Mouse (Mus musculus) spleen, adult 2 months (tissue): Measurements from ENCODE around the gene Atp1b1.

Experiments
- CTCF ChIP-seq: fragments of 200-500 bp; IDR thresholded peaks from 2 replicates; pipeline ENCODE4 v1.5.1; 2011; ENCODE audit warnings: mild to moderate bottlenecking, inconsistent platforms; ENCODE audit not compliant: insufficient read depth, insufficient read length, insufficient replicate concordance; ENCODE audit errors: extremely low read depth
- POLR2A ChIP-seq: fragments of 200-500 bp; IDR thresholded peaks from 2 replicates; pipeline ENCODE4 v1.6.1; 2011; ENCODE audit warnings: low read depth, low read length, inconsistent platforms

DNA sequence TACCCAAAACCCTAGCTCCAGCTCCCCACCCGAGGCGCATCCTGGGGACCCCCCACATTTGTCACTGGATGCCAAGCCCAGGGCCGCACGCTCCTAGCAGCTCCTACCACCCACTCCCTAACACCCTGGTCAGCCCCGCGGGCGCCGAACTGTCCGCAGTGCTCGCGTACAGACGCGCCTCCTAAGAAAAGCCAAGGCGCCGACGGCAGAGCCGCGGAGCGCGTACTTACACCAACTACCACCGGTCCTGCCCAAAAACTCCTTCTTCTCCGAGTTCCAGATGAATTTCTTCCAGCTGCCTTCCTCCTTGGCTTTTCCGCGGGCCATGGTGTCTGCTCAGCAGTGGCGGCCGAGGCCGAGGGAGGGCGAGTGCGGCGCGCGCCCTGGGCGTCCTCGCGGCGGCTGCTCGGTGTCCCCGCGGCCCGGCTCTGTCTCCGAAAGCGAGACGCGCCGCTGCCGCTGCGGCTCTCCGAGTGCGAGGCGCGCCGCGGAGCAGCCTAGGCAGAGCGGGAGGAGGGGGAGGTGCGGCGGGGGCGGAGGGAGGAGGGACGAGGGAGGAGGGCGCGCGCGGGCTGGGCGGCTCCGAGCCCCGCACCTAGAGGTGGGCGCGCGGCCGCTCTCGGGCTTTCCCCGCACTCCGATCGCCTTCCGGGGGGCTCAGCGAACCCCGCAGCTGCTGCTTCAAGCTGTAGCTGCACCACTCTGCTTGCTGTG, 467 bp downstream of the Atp1b1 start:
- 0 out of 2 replicates have a peak, but pooled peaks have one; percentile 12 for TF ChIP-seq POLR2A
- no peak for TF ChIP-seq CTCF
